In genomic region chr15:78413083-78413718, GRCm38 (mm10) we compare ENCODE assay signal across 17 mouse cellular contexts. TPM values are rescaled to one million over a fixed set of nuclear protein-coding genes. Genes with fewer than 3 reads are reported as not detected.
DNase-seq lines count a peak whose midpoint lies in the region; ATAC-seq lines count a peak whose summit lies in the region.
"Had no signal": no experiment of that assay in that cellular context is flagged by ENCODE, and none has a peak within 500 bp of the region (broad histone marks: within the 10 kb centered on the region; RNA-seq: fewer than 3 reads in every experiment).

No protein-coding gene starts in this region.

- no peak overlapping the region for H3K4me3 ChIP-seq in heart, embryonic 12.5 days

- peak; percentile 86 for ATAC-seq in heart, embryonic 12.5 days (ENCODE audit: insufficient number of reproducible peaks, low FRiP score)
- ATAC-seq in granulocyte monocyte progenitor cell, adult 5-6 weeks (replicated peaks; ENCODE audit: poor library complexity, severe bottlenecking), result 0 out of 2 replicates have a peak, but pooled peaks have one; percentile 9
- ATAC-seq in megakaryocyte progenitor cell, adult 5-6 weeks (replicated peaks; ENCODE audit: poor library complexity), result peak; percentile 97
- no peak for ATAC-seq in frontal cortex, adult (ENCODE audit: low TSS enrichment)

- 80% methylated on average over 14 of the region's 14 CpGs for WGBS in heart, embryonic 12.5 days

- H3K9ac ChIP-seq in heart, embryonic 12.5 days, result no peak overlapping the region

- H3K27me3 ChIP-seq in heart, embryonic 12.5 days (replicated peaks), result peaks cover 41% of the 10 kb centered on the region

- H3K9me3 ChIP-seq in heart, embryonic 12.5 days (replicated peaks), result no peaks in the 10 kb centered on the region

- no peak overlapping the region for H3K4me2 ChIP-seq in heart, embryonic 12.5 days

- peaks cover 24% of the 10 kb centered on the region for H3K4me1 ChIP-seq in heart, embryonic 12.5 days (replicated peaks)

- peak overlapping the region; percentile 13; the same call in 1 of the 2 replicates for H3K27ac ChIP-seq in heart, embryonic 12.5 days (ENCODE audit: poor library complexity, severe bottlenecking)
- H3K27ac ChIP-seq: macrophage had no signal

- no peaks in the 10 kb centered on the region for H3K36me3 ChIP-seq in heart, embryonic 12.5 days

- intact Hi-C loops in heart, postnatal 25 days (cut with DNase I), result no loop called here

- DNase-seq in heart, postnatal 25 days (ENCODE audit: low spot score), result no peak
- peak; percentile 90 for DNase-seq in MEL-GATA-1-ER (ENCODE audit: extremely low read depth, low read depth)
- DNase-seq in thymus, postnatal 4 days, result no peak
- no peak for DNase-seq in cerebellum, adult 11-12 months
- DNase-seq: cerebellum, postnatal 36 days; heart, postnatal 4 days; kidney, adult 8-10 months; right cerebral cortex, adult 18-20 months; thymus, adult 2 months had no signal

RNA-seq across cellular contexts. Expression of gene Mpst, which starts 7.0 kb away (rescaled TPM):
- polyA plus RNA-seq in heart, embryonic 12.5 days (2016; fragmentation: Nextera tagmentation; extraction: Ambion mirVana), result 0.32 and 1.1 TPM in 2 replicates
- 10 to 100 TPM; 39.1 to 39.6 TPM for total RNA-seq in heart, postnatal 25 days (2021)
- 8.4 and 9.1 TPM in 2 replicates for total RNA-seq in granulocyte monocyte progenitor cell, adult 5-6 weeks (2014; fragmentation: Nextera tagmentation)
- total RNA-seq in granulocyte monocyte progenitor cell, adult 5-6 weeks (2017), result 26.2 and 30.2 TPM in 2 replicates
- total RNA-seq in megakaryocyte progenitor cell, adult 5-6 weeks (2015), result 3.4 and 5.9 TPM in 2 replicates
- 22.7 and 37.3 TPM in 2 replicates for total RNA-seq in megakaryocyte progenitor cell, adult 5-6 weeks (2017)

RNA-seq across cellular contexts. Expression of gene Tst, which starts 7.5 kb away (rescaled TPM):
- 7.6 and 9.0 TPM in 2 replicates for polyA plus RNA-seq in heart, embryonic 12.5 days (2016; fragmentation: Nextera tagmentation; extraction: Ambion mirVana)
- total RNA-seq in heart, postnatal 25 days (2021), result 10 to 100 TPM; 16.5 to 21.1 TPM
- total RNA-seq in granulocyte monocyte progenitor cell, adult 5-6 weeks (2014; fragmentation: Nextera tagmentation), result 18.7 and 29.9 TPM in 2 replicates
- 12.6 and 16.5 TPM in 2 replicates for total RNA-seq in granulocyte monocyte progenitor cell, adult 5-6 weeks (2017)
- total RNA-seq in megakaryocyte progenitor cell, adult 5-6 weeks (2015), result 23.3 and 37.7 TPM in 2 replicates
- total RNA-seq in megakaryocyte progenitor cell, adult 5-6 weeks (2017), result 9.8 and 16.2 TPM in 2 replicates

RNA-seq across cellular contexts. Expression of gene Kctd17, which starts 15.2 kb away (rescaled TPM):
- polyA plus RNA-seq in heart, embryonic 12.5 days (2016; fragmentation: Nextera tagmentation; extraction: Ambion mirVana), result 19.9 and 21.6 TPM in 2 replicates
- total RNA-seq in heart, postnatal 25 days (2021), result 10 to 100 TPM; 35.4 to 37.3 TPM
- total RNA-seq in granulocyte monocyte progenitor cell, adult 5-6 weeks (2014; fragmentation: Nextera tagmentation), result 13.0 and 27.4 TPM in 2 replicates
- 8.3 and 15.4 TPM in 2 replicates for total RNA-seq in granulocyte monocyte progenitor cell, adult 5-6 weeks (2017)
- 7.6 and 8.0 TPM in 2 replicates for total RNA-seq in megakaryocyte progenitor cell, adult 5-6 weeks (2015)
- 8.3 and 10.3 TPM in 2 replicates for total RNA-seq in megakaryocyte progenitor cell, adult 5-6 weeks (2017)

RNA-seq across cellular contexts. Expression of gene Tex33, which starts 17.5 kb away (rescaled TPM):
- not detected in 2 replicates for polyA plus RNA-seq in heart, embryonic 12.5 days (2016; fragmentation: Nextera tagmentation; extraction: Ambion mirVana)
- not detected for total RNA-seq in heart, postnatal 25 days (2021)
- not detected in 2 replicates for total RNA-seq in granulocyte monocyte progenitor cell, adult 5-6 weeks (2014; fragmentation: Nextera tagmentation)
- total RNA-seq in granulocyte monocyte progenitor cell, adult 5-6 weeks (2017), result not detected in 2 replicates
- not detected in 2 replicates for total RNA-seq in megakaryocyte progenitor cell, adult 5-6 weeks (2015)
- total RNA-seq in megakaryocyte progenitor cell, adult 5-6 weeks (2017), result not detected in 2 replicates
- total RNA-seq: gastrocnemius, adult 8-10 months; heart, postnatal 4 days had no signal
- polyA plus RNA-seq: limb, embryonic 11.5 days; macrophage; neural tube, embryonic 11.5 days had no signal

RNA-seq across cellular contexts. Expression of gene Tmprss6, which starts 55.2 kb away (rescaled TPM):
- 0.19 and 0.30 TPM in 2 replicates for polyA plus RNA-seq in heart, embryonic 12.5 days (2016; fragmentation: Nextera tagmentation; extraction: Ambion mirVana)
- not detected for total RNA-seq in heart, postnatal 25 days (2021)
- not detected in 2 replicates for total RNA-seq in granulocyte monocyte progenitor cell, adult 5-6 weeks (2014; fragmentation: Nextera tagmentation)
- total RNA-seq in granulocyte monocyte progenitor cell, adult 5-6 weeks (2017), result not detected in 2 replicates
- not detected in 2 replicates for total RNA-seq in megakaryocyte progenitor cell, adult 5-6 weeks (2015)
- not detected in 2 replicates for total RNA-seq in megakaryocyte progenitor cell, adult 5-6 weeks (2017)
- total RNA-seq: heart, postnatal 4 days had no signal
- polyA plus RNA-seq: macrophage; neural tube, embryonic 11.5 days had no signal
